Mouse (Mus musculus) stomach, embryonic 14.5 days (tissue): ENCODE measurements around the gene Golt1a. TPM values are rescaled to one million over a fixed set of nuclear protein-coding genes. Genes with fewer than 3 reads are reported as not detected.

Experiments used
- ATAC-seq: fragments of 200-750 bp; cut with Nextera tagmentation; 2 replicates; pipeline ENCODE4 v1.8.0; 2017; ENCODE audit warnings: low read depth, moderate TSS enrichment; ENCODE audit not compliant: insufficient number of reproducible peaks, insufficient read depth, low FRiP score
- H3K27ac ChIP-seq: fragments of 300-500 bp; sonication (generic); 2 replicates; pipeline ENCODE4 v1.5.1; 2014; ENCODE audit warnings: mild to moderate bottlenecking, low read length, moderate library complexity, mixed read lengths
- H3K27me3 ChIP-seq: fragments of 300-500 bp; sonication (generic); 2 replicates; pipeline ENCODE4 v1.6.1; 2014; ENCODE audit warnings: low read length, control low read depth, mixed read lengths; ENCODE audit not compliant: control insufficient read depth, insufficient read depth
- H3K36me3 ChIP-seq: fragments of 300-500 bp; sonication (generic); 2 replicates; pipeline ENCODE4 v1.6.1; 2014; ENCODE audit warnings: mild to moderate bottlenecking, control low read depth, low read length, moderate library complexity, mixed read lengths; ENCODE audit not compliant: control insufficient read depth, insufficient read depth
- H3K4me1 ChIP-seq: fragments of 300-500 bp; sonication (generic); 2 replicates; pipeline ENCODE4 v1.6.1; 2014; ENCODE audit warnings: low read length, control low read depth, mixed read lengths; ENCODE audit not compliant: control insufficient read depth, insufficient read depth
- H3K4me2 ChIP-seq: fragments of 300-500 bp; sonication (generic); replicated peaks from 2 replicates; pipeline ENCODE4 v1.6.1; 2014; ENCODE audit warnings: low read depth, low read length, control low read depth
- H3K4me3 ChIP-seq: fragments of 300-500 bp; sonication (generic); 2 replicates; pipeline ENCODE4 v1.5.1; 2014; ENCODE audit warnings: low read depth, low read length, control low read depth
- H3K9ac ChIP-seq: fragments of 300-500 bp; sonication (generic); replicated peaks from 2 replicates; pipeline ENCODE4 v1.6.1; 2014; ENCODE audit warnings: low read depth, mild to moderate bottlenecking, control low read depth, low read length, moderate library complexity, mixed read lengths
- H3K9me3 ChIP-seq: fragments of 300-500 bp; sonication (generic); 2 replicates; pipeline ENCODE4 v1.6.1; 2016; ENCODE audit warnings: low read depth, low read length, control low read depth; ENCODE audit not compliant: control insufficient read depth
- WGBS: fragments of 180-500 bp; shearing (Covaris S2); extraction: QIAGEN DNeasy Blood & Tissue Kit; methylation state at CpG from one replicate; pipeline ENCODE4 v1.1.7; 2014; 5-methylcytosine and 5-hydroxymethylcytosine counted together
- polyA plus RNA-seq: library from polyadenylated mRNA; unstranded; fragments of >200 nt; fragmentation: Nextera tagmentation; extraction: Ambion mirVana; gene quantifications from 2 replicates; pipeline ENCODE4 v1.2.1, GENCODE M21; 2014

Gene Golt1a
- polyA plus RNA-seq, 1 experiment from 2014 or later: 2.8 TPM

GRCm38 (mm10) chr1:133346531-133346930 lies 36.9 kb downstream of the Golt1a start:
- Histone ChIP-seq H3K9ac (no peak overlapping the region), H3K36me3 (no peaks in the 10 kb centered on the region), H3K27ac (no peak overlapping the region), H3K4me1 (no peaks in the 10 kb centered on the region), H3K4me2 (no peak overlapping the region), H3K27me3 (no peaks in the 10 kb centered on the region), H3K9me3 (no peaks in the 10 kb centered on the region), H3K4me3 (no peak overlapping the region)
- no peak for ATAC-seq
- 79% methylated on average over 9 of the region's 9 CpGs for WGBS

GRCm38 (mm10) chr1:133347226-133347625 lies 37.6 kb downstream of the Golt1a start:
- H3K36me3 ChIP-seq: no peaks in the 10 kb centered on the region
- ATAC-seq: no peak
- H3K4me3 ChIP-seq: no peak overlapping the region
- 66% methylated on average over 3 of the region's 3 CpGs for WGBS
- H3K27ac ChIP-seq: no peak overlapping the region
- no peaks in the 10 kb centered on the region for H3K4me1 ChIP-seq
- no peaks in the 10 kb centered on the region for H3K9me3 ChIP-seq
- H3K9ac ChIP-seq: no peak overlapping the region
- no peaks in the 10 kb centered on the region for H3K27me3 ChIP-seq
- no peak overlapping the region for H3K4me2 ChIP-seq

GRCm38 (mm10) chr1:133347693-133348520 lies 38.3 kb downstream of the Golt1a start:
- no peak for ATAC-seq
- Histone ChIP-seq H3K36me3 (no peaks in the 10 kb centered on the region), H3K27me3 (no peaks in the 10 kb centered on the region), H3K4me2 (no peak overlapping the region), H3K4me3 (no peak overlapping the region), H3K9ac (no peak overlapping the region), H3K4me1 (no peaks in the 10 kb centered on the region), H3K9me3 (no peaks in the 10 kb centered on the region), H3K27ac (no peak overlapping the region)
- 59% methylated on average over 11 of the region's 11 CpGs for whole genome bisulfite sequencing

GRCm38 (mm10) chr1:133350210-133350609 lies 40.6 kb downstream of the Golt1a start, which contains the start of gene Ren1:
Gene Ren1 (plus strand): TSS chr1:133350510.
- Histone ChIP-seq H3K27me3 (no peaks in the 10 kb centered on the region), H3K27ac (no peak within 1 kb of the TSS), H3K4me2 (no peak within 1 kb of the TSS), H3K4me1 (no peaks in the 10 kb centered on the region), H3K4me3 (no peak within 1 kb of the TSS), H3K9me3 (no peaks in the 10 kb centered on the region), H3K9ac (no peak within 1 kb of the TSS), H3K36me3 (no peaks in the 10 kb centered on the region)
- 89% methylated on average over 1 of the region's 1 CpGs for WGBS
- ATAC-seq: no peak

GRCm38 (mm10) chr1:133351762-133352161 lies 42.2 kb downstream of the Golt1a start:
- WGBS: 59% methylated on average over 9 of the region's 9 CpGs

GRCm38 (mm10) chr1:133353371-133353809 lies 43.8 kb downstream of the Golt1a start:
- Histone ChIP-seq H3K27ac (no peak overlapping the region), H3K9me3 (no peaks in the 10 kb centered on the region), H3K27me3 (no peaks in the 10 kb centered on the region), H3K9ac (no peak overlapping the region), H3K4me1 (no peaks in the 10 kb centered on the region), H3K4me2 (no peak overlapping the region), H3K4me3 (no peak overlapping the region), H3K36me3 (no peaks in the 10 kb centered on the region)
- 54% methylated on average over 12 of the region's 12 CpGs for WGBS
- no peak for ATAC-seq

More at GRCm38 (mm10) chr1:133351762-133352161, 42.2 kb downstream of the Golt1a start:
- Histone ChIP-seq H3K9ac (no peak overlapping the region), H3K4me1 (no peaks in the 10 kb centered on the region), H3K27ac (no peak overlapping the region), H3K9me3 (no peaks in the 10 kb centered on the region), H3K27me3 (no peaks in the 10 kb centered on the region), H3K4me3 (no peak overlapping the region), H3K36me3 (no peaks in the 10 kb centered on the region), H3K4me2 (no peak overlapping the region)
- no peak for ATAC-seq

GRCm38 (mm10) chr1:133355469-133355868 lies 45.9 kb downstream of the Golt1a start:
- no peak overlapping the region for H3K9ac ChIP-seq
- no peak for ATAC-seq
- no peaks in the 10 kb centered on the region for H3K9me3 ChIP-seq
- no peak overlapping the region for H3K4me3 ChIP-seq
- WGBS: 39% methylated on average over 5 of the region's 5 CpGs
- H3K36me3 ChIP-seq: no peaks in the 10 kb centered on the region
- H3K4me2 ChIP-seq: no peak overlapping the region
- H3K27ac ChIP-seq: no peak overlapping the region
- no peaks in the 10 kb centered on the region for H3K27me3 ChIP-seq
- no peaks in the 10 kb centered on the region for H3K4me1 ChIP-seq

GRCm38 (mm10) chr1:133355912-133356311 lies 46.3 kb downstream of the Golt1a start:
- H3K27me3 ChIP-seq: no peaks in the 10 kb centered on the region
- no peak overlapping the region for H3K4me3 ChIP-seq
- no peaks in the 10 kb centered on the region for H3K36me3 ChIP-seq
- no peak overlapping the region for H3K4me2 ChIP-seq
- H3K9me3 ChIP-seq: no peaks in the 10 kb centered on the region
- no peak overlapping the region for H3K27ac ChIP-seq
- H3K9ac ChIP-seq: no peak overlapping the region
- ATAC-seq: 0 out of 2 replicates have a peak, but pooled peaks have one; percentile 38
- H3K4me1 ChIP-seq: no peaks in the 10 kb centered on the region
- WGBS: 47% methylated on average over 15 of the region's 15 CpGs
